Mouse (Mus musculus) heart, adult 8-10 months (tissue): Measurements from ENCODE around the gene Slc10a7. TPM values are rescaled to one million over a fixed set of nuclear protein-coding genes. Genes with fewer than 3 reads are reported as not detected.
A peak's percentile ranks its signal among the peaks of the same experiment; 100 is the strongest.

Experiments used
- DNase-seq: peaks from one replicate; pipeline ENCODE4 v3.0.0; 2022; ENCODE audit warnings: low spot score
- total RNA-seq, 4 experiments: library from RNA; stranded (reverse); gene quantifications; 2 replicates each; pipeline ENCODE4 v1.2.4; 2022

The Slc10a7 gene
- total RNA-seq, 4 experiments from 2014 or later = 3.1 to 6.3 (median 4.9) TPM

DNA sequence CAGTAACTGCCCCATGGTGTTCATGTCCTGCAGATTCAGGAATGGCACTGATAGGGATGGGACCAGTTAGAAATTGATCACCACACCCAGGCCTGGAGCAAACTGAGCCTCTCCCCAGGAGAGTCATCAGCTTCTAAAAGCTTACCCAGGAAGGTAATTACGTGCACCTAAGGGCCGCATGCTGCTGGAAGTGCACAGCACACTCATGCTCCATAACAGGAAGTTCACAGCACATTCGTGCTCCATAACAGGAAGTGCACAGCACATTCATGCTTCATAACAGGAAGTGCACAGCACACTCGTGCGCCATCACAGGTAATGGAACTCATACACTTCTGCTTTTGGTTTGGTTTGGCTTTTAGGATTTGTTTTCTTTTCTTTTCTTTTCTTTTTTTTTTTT, 114.8 kb downstream of the Slc10a7 start:
- DNase-seq = no peak

DNA sequence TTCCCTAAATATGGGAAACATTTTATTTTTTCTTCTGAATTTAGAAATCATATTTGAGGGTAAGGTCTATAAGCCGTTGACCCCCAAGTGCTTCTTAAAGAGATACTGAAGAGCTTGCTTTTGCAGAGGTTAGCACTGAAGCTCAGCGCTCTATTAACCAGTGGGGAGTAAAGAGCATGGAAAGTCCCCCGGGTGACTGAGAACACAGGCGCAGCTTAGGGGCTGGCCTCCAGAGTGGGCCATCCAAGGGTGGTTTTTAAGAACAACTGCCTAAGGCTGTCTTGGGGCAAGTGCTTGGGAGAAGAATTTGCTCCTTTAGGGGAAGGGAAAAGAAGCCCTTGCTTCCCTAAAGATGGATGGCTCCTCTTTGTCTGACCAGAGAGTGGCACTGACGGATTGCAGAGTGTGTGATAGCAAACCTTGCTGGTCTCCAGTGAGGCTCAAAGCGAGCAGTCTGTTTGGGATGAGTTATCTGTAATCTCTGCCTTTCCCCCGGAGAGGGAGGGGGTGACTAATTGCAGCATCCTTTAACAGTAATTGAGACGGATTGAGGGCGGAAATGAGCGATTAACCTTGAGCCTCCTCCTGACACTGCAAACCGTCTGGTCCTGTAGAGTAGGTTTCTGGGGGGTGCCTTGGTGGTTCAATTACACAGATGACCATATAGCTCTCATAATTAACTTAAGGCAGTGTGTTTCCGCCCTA, 115.7 kb downstream of the Slc10a7 start:
- DNase-seq = no peak

- no peak for DNase-seq
Measured at GRCm38 (mm10) chr8:78626632-78627031, 117.5 kb downstream of the Slc10a7 start.

- DNase-seq = no peak
Measured at GRCm38 (mm10) chr8:78627793-78628192, 118.6 kb downstream of the Slc10a7 start.

DNA sequence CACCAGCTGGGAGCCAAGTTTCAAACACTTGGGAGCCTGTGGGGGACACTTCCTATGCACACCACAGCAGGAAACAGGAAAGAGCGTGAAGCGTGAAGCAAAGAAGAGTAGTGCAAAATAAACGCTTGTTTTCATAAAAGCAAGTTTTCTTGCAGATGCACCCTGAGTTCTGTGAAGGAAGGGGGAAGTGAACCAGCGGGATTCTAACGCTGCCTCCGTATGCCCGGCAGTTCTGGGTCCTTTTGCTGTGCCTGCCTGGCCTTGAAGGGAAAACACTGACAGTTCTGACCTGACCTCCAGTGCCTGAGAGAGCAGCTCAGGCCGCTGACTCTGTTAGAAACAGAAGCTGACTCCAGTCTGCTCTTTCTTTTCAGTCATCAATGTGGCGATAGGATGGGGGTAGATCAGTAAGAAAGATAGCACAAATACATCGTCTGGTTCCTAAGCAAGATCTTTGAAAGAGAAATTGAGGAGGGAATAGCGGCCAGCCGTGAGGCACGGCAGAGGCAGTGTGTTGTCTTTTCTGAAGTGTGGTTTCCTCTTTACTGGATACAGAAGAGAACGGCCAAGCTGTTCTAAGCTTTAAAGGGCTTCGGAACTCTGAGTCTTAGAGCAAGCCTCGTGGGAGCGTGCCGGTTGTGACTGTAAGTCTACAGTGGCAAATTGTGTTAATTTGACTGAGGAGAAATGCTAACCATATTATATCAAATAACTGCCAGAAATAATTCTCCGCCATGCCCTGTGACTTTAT, 121.4 kb downstream of the Slc10a7 start:
- DNase-seq = no peak

DNA sequence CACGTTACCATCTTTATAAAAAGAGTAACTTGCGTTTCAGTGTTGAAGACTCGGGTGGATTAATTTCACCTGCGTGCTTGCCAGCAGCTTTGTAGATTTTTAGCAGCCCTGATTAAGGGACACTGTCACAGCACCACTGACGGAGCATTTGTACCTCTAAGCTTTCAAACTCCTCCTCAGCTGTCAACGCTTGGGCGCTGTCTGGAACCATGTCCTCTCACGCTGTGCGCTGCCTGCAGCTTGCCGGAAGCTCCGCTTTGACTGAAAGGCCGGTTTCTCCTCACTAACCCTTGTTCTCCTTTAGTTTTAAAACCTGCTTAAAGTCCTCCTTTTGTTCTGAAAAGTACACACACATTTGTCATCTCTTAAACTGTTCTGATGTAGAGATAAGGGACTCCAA, 123.9 kb downstream of the Slc10a7 start:
- no peak for DNase-seq

GRCm38 (mm10) chr8:78634018-78634417, 124.9 kb downstream of the Slc10a7 start:
- DNase-seq = no peak

DNA sequence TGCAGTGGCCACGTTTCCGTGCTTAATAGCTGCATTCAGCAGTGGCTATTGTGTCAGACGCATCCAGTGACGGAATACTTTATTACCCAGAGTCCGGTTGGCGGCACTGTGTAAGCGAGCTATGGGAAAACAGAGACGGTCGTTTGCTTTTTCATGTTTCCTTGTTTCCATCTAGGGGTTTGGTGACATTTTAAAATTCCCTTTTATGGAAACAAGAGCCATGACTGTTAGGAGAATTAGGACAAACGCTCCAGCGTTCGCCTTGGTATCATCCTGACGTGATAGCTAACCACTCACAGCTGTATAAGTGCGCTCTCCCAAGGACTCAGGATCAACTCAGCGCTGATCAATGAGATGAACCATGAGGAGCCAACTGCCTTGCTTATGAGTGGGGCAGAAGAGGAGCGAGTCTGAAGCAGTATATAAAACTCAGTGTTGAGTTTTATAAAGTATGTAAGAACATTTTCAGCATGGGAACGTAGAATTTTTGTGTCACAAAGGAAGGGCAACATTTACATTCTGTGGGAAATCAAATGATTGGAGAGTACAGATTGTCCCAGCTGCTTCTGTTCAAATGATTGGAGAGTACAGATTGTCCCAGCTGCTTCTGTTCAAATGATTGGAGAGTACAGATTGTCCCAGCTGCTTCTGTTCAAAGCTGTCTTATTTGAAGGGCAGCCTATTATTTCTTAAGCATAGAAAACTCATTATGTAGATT, 125.5 kb downstream of the Slc10a7 start:
- no peak for DNase-seq

- no peak for DNase-seq
Measured at GRCm38 (mm10) chr8:78635241-78635771, 126.2 kb downstream of the Slc10a7 start.

DNA sequence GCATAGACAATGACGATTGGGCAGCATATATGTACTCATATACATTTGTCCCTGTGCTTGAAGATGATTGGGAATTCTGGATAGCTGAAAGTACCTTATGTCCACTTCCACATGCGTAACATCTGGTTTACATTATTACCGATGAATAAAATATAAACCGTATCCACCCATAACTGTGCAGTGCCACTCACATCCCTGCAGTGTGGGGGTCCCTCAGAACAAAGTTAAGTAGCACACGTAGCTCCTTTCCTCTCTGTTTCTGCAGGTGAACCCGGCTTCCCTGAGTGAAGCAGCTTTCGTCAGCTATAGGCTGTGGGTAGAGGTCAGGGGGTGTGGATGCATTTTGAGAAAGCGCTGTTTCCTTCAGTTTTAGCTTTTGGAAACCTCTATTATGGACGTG, 132.8 kb downstream of the Slc10a7 start:
- DNase-seq = no peak

DNA sequence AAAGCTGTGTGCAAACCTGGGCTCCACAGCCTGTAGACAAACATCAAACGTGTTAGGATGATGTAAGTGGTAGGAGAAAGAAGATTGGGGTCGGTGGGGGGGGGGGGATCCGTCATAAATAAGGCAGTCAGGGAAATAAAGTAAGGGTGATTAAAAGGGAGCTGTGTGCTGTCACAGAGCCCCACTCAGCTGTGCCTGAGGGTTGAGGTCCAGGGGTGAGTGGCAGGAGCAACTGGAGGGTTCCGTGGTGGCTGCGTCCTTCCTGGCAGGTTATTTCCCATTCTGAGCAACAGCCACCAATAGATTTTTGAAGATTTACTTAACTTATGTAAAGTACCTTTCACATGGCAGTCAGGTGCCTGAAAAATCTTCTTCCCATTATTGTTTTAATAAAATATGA, 133.2 kb downstream of the Slc10a7 start:
- DNase-seq = no peak

DNA sequence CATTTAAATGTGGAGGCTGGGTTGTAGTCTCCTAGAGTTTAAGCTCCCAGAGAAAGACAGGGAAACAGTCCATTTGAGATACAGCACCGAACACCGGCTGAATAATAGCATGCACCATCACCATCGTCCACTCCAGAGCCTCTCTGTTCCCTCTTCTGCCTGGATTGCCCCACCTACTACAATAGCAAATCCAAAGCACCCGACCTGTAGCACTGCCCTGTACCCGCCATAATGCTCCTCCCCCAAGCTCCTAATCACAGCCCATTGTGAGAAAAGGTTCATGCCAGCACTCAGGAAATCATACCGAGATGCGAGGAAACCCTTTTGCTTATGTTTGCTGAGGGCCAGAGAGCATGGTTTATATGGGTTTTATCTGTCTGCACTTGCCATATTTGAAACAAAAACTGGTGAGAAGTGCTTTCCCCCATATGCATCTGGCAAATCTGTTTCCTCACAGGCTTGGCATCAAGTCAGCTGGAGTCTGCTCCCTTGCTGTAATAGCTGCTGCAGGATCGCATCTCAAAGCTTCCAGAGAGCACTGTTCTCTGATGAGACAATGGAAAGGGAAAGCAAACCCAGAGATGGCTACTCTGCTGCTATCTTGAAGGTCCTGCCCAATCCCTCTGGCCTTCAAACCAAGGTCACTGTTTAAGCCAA, 138.0 kb downstream of the Slc10a7 start:
- DNase-seq = no peak

DNA sequence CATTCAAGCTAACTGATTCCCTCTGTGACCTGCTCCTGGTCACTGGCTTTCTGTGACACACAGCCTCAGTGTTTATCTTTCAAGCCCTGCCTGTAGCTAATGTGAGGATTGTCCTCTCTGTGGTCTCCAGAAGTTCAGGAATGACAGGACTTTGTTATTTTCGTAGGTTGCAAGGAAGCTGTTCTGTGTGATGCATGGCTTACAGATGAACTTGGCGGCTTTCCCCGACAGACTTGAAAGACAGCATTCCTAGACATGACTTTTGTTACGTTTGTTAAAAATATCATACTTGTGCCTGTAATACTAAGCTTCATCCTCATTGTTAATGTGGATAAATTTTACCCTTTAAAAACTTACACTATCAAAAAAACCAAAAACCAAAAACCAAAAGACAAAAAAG, 138.7 kb downstream of the Slc10a7 start:
- DNase-seq = no peak

DNA sequence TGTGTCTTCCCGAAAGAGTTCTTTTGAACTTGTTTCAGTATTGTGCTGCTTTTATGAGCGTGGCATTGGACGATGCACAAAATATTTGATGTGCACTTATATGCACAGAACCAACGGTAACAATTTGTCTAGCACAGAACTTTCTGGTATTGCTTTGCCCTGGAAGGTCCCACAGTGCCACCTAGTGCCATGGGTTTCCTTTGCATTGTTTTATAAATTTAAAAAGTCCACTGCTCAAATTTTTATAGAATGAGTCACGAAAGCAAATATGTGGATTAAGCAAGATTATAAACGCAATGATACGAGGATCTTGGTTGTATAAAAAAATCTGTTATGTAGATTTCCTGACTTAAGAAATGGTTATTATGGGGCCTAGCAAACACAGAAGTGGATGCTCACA, 139.8 kb downstream of the Slc10a7 start:
- DNase-seq = peak; percentile 80

DNA sequence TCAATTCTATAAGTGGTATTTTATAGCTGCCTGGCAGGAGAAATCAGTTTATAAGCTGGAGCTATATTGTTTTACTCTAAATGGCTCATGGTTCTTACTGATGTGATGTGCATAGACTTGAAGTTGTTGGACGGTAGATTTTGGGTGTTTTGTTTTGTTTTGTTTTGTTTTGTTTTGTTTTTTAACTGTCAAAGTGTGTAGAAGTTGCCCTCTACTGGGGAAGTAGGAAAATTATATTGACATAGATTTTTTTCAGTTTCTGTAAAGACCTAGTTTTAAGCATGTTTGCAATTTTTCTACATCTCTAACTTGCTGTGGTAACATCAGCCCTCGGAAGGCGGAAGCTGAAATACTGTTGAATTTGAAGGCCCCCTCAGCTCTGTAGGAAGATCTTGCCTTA, 142.5 kb downstream of the Slc10a7 start:
- no peak for DNase-seq

GRCm38 (mm10) chr8:78655351-78656045, 146.4 kb downstream of the Slc10a7 start:
- no peak for DNase-seq

DNA sequence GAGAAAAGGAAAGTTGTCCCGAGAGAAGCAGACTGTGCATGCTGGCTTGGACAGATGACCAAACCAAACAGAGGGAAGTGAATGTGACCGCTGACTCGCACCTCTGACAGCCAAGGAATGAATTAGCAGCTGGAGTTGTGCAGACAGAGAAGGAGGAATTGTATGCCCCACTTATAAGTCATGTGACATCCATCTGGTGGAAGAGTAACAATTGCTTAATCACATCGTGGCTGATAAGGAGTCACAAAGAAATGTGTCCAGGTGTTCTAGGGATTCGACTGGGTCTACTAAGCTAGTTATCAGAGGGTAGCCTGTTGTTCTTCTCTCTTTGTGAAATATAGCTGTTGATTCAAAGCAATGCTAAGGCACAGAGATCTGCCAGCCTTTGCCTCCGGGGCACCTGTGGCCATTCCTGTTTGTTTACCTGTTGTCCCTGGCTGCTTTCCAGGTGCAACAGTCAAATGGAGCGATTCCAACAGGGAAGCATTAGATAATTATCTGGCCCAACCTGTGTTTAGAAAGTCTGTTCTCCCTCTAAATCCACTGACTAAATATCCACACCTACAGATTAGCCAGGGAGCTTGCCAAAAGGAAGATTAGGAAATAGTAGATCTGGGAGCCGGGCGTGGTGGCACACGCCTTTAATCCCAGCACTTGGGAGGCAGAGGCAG, 147.7 kb downstream of the Slc10a7 start:
- DNase-seq = no peak

- DNase-seq = no peak
Measured at GRCm38 (mm10) chr8:78658172-78658571, 149.0 kb downstream of the Slc10a7 start.

- DNase-seq = no peak
Measured at GRCm38 (mm10) chr8:78659617-78660187, 150.6 kb downstream of the Slc10a7 start.

DNA sequence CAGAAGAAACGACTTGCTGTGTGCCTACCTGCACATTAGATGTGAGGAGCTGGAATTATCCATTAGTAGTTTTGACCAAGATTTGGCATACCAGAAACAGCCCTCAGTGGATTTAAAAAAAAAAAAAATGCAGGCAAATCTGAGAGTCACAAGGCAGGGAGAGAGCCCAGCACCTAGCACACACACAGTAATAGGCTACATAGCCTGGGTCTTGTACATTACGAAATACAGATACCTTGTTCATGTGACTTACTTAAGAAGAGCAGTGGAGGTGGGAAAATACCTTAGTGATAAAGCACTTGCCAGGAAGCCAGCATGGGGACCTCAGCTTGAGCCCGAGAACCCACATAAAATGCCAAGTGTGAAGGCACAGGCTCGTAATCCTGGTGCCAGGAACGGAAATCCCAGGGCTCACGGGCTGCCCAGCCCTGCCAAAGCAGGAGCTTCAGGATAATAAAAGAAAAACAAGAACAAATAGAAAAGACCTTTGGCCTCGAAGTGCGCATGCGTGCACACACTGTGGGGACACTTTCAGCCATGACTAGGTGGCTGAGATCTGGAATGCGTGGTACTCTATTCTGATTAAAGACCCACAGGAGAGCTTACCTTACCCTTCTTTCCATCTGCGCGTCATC, 155.3 kb downstream of the Slc10a7 start:
- DNase-seq = no peak
